Mouse (Mus musculus): ENCODE results near the gene Gm17545. TPM values are rescaled to one million over a fixed set of nuclear protein-coding genes. Genes with fewer than 3 reads are reported as not detected.

Gm17545 gene
- polyA plus RNA-seq, 1 experiment from 2014 or later = not detected

- H3K4me3 ChIP-seq (replicated peaks) = no peak overlapping the region
- H3K4me1 ChIP-seq = peaks cover 13% of the 10 kb centered on the region
- H3K36me3 ChIP-seq = no peaks in the 10 kb centered on the region
- WGBS = 59% methylated on average over 10 of the region's 10 CpGs
- no peak for ATAC-seq (replicated peaks; ENCODE audit: low FRiP score)
- no peaks in the 10 kb centered on the region for H3K27me3 ChIP-seq
- H3K27ac ChIP-seq = no peak overlapping the region
- H3K9me3 ChIP-seq (replicated peaks) = no peaks in the 10 kb centered on the region
- H3K4me2 ChIP-seq = no peak overlapping the region
- no peak overlapping the region for H3K9ac ChIP-seq
Measured at GRCm38 (mm10) chr9:22424196-22424595, 29.9 kb upstream of the Gm17545 start.

DNA sequence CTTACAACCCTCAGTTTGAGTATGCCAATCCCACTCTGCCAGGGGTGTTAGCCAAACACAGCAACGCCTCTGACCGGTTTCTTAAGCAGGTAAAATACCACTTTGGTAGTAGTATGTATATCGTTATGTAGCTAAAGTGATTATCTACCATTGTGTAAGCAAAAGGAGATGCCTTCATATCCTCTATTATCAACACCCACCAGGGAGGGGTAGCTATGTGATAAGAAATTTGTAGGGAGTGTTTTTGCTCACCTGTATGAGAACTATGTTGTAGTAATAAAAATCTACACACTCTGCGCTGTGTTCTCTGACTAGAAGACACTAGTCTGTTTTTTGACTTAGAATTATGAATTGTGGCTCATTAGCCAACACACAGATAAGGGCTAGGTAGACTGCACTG, 29.4 kb upstream of the Gm17545 start:
- Histone ChIP-seq H3K27me3 (no peaks in the 10 kb centered on the region), H3K36me3 (no peaks in the 10 kb centered on the region), H3K4me2 (no peak overlapping the region), H3K27ac (no peak overlapping the region), H3K4me1 (peaks cover 18% of the 10 kb centered on the region), H3K9ac (no peak overlapping the region), H3K9me3 (replicated peaks) (no peaks in the 10 kb centered on the region), H3K4me3 (replicated peaks) (no peak overlapping the region)
- ATAC-seq (replicated peaks; ENCODE audit: low FRiP score) = no peak
- 91% methylated on average over 4 of the region's 4 CpGs for WGBS

GRCm38 (mm10) chr9:22428028-22428665, 25.9 kb upstream of the Gm17545 start:
- Histone ChIP-seq H3K9ac (no peak overlapping the region), H3K27ac (no peak overlapping the region), H3K4me2 (no peak overlapping the region), H3K27me3 (no peaks in the 10 kb centered on the region), H3K9me3 (replicated peaks) (no peaks in the 10 kb centered on the region), H3K4me1 (peaks cover 30% of the 10 kb centered on the region), H3K36me3 (no peaks in the 10 kb centered on the region), H3K4me3 (replicated peaks) (no peak overlapping the region)
- 0 out of 2 replicates have a peak, but pooled peaks have one; percentile 20 for ATAC-seq (replicated peaks; ENCODE audit: low FRiP score)
- WGBS = 26% methylated on average over 4 of the region's 4 CpGs

GRCm38 (mm10) chr9:22428666-22429410, 25.3 kb upstream of the Gm17545 start:
- Histone ChIP-seq H3K9me3 (replicated peaks) (no peaks in the 10 kb centered on the region), H3K27ac (no peak overlapping the region), H3K36me3 (no peaks in the 10 kb centered on the region), H3K27me3 (no peaks in the 10 kb centered on the region), H3K4me3 (replicated peaks) (no peak overlapping the region), H3K4me2 (no peak overlapping the region), H3K4me1 (peaks cover 30% of the 10 kb centered on the region), H3K9ac (no peak overlapping the region)
- WGBS = 71% methylated on average over 14 of the region's 14 CpGs
- ATAC-seq (replicated peaks; ENCODE audit: low FRiP score) = no peak

DNA sequence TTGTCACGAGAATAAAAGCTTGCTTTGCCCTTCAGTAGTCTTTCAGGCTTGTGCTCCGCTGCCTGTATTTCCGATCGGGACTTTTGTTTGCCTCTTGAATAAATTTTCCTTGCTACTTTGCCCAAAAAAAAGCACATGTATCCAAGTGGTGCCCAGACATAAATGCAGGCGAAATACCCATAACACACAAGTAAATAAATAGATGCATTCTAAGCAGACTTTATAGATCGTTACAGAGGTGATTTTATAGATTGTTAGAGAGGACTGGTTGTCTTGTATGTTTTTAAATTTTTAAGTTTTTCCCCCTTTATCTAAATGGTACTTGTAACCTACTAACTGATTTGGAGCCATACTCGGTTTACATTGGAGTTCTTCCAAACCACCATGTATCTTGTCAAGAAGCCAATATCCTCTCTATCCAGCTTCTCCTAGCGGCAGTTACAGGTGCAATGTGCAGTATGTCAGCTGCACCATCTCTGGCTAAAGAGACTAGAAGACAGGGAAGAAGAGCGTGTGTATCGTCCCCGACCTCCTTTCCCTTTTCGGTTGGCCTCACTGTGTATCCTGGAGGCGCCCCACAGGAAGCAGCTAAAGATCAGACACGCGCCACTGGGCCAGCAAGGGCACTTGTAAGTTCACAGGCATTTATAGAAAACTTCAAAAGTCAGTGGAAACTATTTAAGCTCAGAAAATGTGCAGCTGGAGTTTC, 24.4 kb upstream of the Gm17545 start:
- H3K27me3 ChIP-seq = no peaks in the 10 kb centered on the region
- H3K27ac ChIP-seq = peak overlapping the region; percentile 45
- peak; percentile 77 for ATAC-seq (replicated peaks; ENCODE audit: low FRiP score)
- WGBS = 33% methylated on average over 15 of the region's 15 CpGs
- peaks cover 30% of the 10 kb centered on the region for H3K4me1 ChIP-seq
- H3K9me3 ChIP-seq (replicated peaks) = no peaks in the 10 kb centered on the region
- H3K36me3 ChIP-seq = no peaks in the 10 kb centered on the region
- H3K4me2 ChIP-seq = peak overlapping the region; percentile 50
- 0 out of 2 replicates have a peak overlapping the region, but pooled peaks have one; percentile 6 for H3K4me3 ChIP-seq (replicated peaks)
- H3K9ac ChIP-seq = no peak overlapping the region

DNA sequence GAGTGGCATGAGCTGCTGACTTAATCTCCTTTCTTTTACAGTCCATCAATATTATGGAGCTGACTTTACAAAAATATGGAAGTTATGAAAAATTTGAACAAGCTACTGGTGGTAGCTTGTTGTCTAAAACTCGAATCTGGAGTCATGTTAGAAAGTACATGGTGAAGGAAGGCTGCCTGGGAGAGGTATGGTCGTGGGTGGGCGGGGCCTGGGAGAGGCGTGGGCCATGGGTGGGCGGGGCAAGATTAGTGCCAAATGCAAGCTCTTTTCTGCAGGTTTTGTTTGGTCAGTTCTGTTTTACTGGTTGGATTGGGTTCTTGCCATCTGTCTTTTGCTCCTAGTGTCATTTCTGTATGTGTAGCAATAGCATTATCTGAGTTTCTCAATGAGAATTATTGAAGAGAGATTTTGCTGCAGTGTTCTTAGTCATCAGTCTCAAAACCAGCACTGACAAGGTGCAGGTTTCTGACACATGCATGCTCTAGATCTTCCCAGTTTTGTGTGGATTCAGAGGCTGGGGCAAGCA, 23.7 kb upstream of the Gm17545 start:
- H3K4me1 ChIP-seq = peaks cover 30% of the 10 kb centered on the region
- H3K4me2 ChIP-seq = peak overlapping the region; percentile 50
- no peaks in the 10 kb centered on the region for H3K27me3 ChIP-seq
- no peak overlapping the region for H3K4me3 ChIP-seq (replicated peaks)
- WGBS = 31% methylated on average over 5 of the region's 5 CpGs
- H3K27ac ChIP-seq = peak overlapping the region; percentile 45
- H3K9ac ChIP-seq = no peak overlapping the region
- H3K36me3 ChIP-seq = no peaks in the 10 kb centered on the region
- ATAC-seq (replicated peaks; ENCODE audit: low FRiP score) = no peak
- H3K9me3 ChIP-seq (replicated peaks) = no peaks in the 10 kb centered on the region

DNA sequence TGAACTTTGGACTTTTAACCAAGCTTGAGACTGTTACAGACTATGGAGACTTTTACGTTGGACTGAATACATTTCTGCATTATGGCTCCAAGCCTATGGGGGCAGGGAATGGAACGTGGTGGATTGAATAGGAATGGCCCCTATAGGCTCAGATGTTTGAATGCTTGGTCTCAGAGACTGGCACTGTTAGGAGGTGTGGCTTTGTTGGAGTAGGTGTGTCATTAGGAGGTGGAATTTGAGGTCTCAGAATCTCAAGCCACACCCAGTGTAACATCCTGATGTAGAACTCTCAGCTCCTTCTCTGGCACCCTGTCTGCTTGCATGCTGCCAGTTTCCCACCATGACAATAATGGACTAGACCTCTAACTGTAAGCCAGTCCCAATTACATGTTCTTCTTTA, 20.9 kb upstream of the Gm17545 start:
- Histone ChIP-seq H3K9ac (no peak overlapping the region), H3K4me3 (replicated peaks) (no peak overlapping the region), H3K9me3 (replicated peaks) (no peaks in the 10 kb centered on the region), H3K4me1 (peaks cover 25% of the 10 kb centered on the region), H3K27ac (no peak overlapping the region), H3K4me2 (no peak overlapping the region), H3K27me3 (no peaks in the 10 kb centered on the region), H3K36me3 (no peaks in the 10 kb centered on the region)
- 79% methylated on average over 2 of the region's 2 CpGs for WGBS
- no peak for ATAC-seq (replicated peaks; ENCODE audit: low FRiP score)

DNA sequence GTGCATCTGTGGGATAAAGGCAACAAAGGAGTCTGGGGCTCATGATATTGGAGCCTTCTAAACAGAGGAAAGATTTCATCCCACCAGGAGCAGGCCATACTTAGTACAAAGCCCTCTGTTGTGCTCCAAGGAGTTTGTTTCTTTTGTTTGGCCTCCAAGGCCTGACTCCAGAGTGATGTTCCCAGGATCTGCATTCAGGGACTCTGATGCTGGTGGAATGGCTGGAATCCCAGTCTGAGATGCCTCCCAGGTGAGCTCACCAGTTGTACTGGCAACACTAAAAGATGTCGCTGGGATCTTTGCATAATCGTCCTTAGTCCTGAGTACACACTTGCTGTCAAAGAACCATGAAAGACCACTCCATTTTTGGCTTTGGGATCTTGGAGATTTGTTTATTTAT, 20.0 kb upstream of the Gm17545 start:
- Histone ChIP-seq H3K9ac (no peak overlapping the region), H3K4me3 (replicated peaks) (no peak overlapping the region), H3K4me1 (peaks cover 17% of the 10 kb centered on the region), H3K9me3 (replicated peaks) (no peaks in the 10 kb centered on the region), H3K27ac (no peak overlapping the region), H3K27me3 (no peaks in the 10 kb centered on the region), H3K36me3 (no peaks in the 10 kb centered on the region), H3K4me2 (no peak overlapping the region)
- 93% methylated on average over 2 of the region's 2 CpGs for WGBS
- ATAC-seq (replicated peaks; ENCODE audit: low FRiP score) = no peak

DNA sequence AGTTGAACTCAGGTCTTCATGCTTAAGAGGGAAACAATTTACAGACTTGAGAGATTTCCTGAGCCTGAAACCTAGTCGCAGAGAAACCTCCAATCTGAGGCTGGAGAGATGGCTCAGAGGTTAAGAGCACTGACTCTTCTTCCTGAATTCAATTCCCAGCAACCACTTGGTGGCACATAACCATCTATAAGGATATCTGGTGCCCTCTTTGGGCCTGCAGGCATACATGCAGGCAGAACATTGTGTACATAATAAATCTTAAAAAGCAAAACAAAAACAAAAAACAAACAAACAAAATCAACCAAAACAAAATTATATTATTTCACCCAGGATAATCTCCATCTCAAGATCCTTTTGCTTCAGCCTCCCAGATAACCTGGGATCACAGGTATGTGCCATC, 15.3 kb upstream of the Gm17545 start:
- Histone ChIP-seq H3K9me3 (replicated peaks) (no peaks in the 10 kb centered on the region), H3K4me2 (no peak overlapping the region), H3K4me1 (no peaks in the 10 kb centered on the region), H3K4me3 (replicated peaks) (no peak overlapping the region), H3K27me3 (no peaks in the 10 kb centered on the region), H3K27ac (no peak overlapping the region), H3K36me3 (no peaks in the 10 kb centered on the region), H3K9ac (no peak overlapping the region)
- ATAC-seq (replicated peaks; ENCODE audit: low FRiP score) = no peak
- WGBS = 73% methylated on average over 1 of the region's 1 CpGs

DNA sequence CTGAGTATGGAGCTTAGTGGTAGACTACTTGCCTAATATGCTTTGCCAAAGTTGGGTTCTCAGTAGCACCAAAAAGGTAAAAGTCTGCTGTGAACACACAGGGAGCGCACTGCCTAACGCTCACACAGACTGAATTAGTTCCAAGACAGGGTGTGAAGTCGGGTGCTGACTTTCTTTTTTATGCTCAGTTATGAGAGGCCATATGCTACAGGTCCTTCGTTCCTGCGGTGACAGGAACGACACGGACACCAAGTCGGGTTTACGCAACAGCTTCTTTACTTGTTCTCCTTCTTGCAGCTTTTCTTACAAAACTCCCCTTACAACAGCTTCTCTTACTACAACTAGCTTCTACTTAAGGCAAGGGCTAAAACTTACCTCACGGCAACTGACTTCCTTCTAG, 10.9 kb upstream of the Gm17545 start:
- Histone ChIP-seq H3K4me1 (no peaks in the 10 kb centered on the region), H3K27me3 (no peaks in the 10 kb centered on the region), H3K36me3 (peaks cover 29% of the 10 kb centered on the region), H3K9me3 (replicated peaks) (no peaks in the 10 kb centered on the region), H3K27ac (no peak overlapping the region), H3K4me2 (no peak overlapping the region), H3K4me3 (replicated peaks) (no peak overlapping the region), H3K9ac (no peak overlapping the region)
- no peak for ATAC-seq (replicated peaks; ENCODE audit: low FRiP score)
- WGBS = 85% methylated on average over 10 of the region's 10 CpGs

GRCm38 (mm10) chr9:22445123-22445522, 9.0 kb upstream of the Gm17545 start:
- 72% methylated on average over 1 of the region's 1 CpGs for WGBS
- H3K27me3 ChIP-seq = no peaks in the 10 kb centered on the region
- no peaks in the 10 kb centered on the region for H3K4me1 ChIP-seq
- H3K9ac ChIP-seq = no peak overlapping the region
- no peak for ATAC-seq (replicated peaks; ENCODE audit: low FRiP score)
- no peak overlapping the region for H3K27ac ChIP-seq
- peaks cover 49% of the 10 kb centered on the region for H3K36me3 ChIP-seq
- no peak overlapping the region for H3K4me3 ChIP-seq (replicated peaks)
- H3K9me3 ChIP-seq (replicated peaks) = no peaks in the 10 kb centered on the region
- no peak overlapping the region for H3K4me2 ChIP-seq

DNA sequence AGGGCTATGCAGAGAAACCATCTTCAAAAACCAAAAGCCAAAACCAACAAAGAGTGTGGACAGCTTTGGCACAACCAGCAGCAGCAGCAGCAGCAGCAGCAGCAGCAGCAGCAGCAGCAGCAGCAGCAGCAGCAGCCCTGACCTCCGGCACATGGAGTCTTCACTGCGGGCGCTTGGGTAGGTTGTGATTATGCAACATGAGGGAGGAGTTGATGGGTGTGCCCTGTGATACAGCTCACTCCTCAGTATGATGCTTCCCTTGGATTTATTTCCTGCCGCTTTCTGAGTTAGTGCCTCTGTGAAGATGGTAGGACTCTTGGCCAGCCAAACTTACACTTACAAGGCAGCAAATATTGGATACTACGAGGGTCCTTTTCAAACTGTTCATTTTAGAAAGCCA, 6.9 kb upstream of the Gm17545 start:
- H3K9me3 ChIP-seq (replicated peaks) = no peaks in the 10 kb centered on the region
- 92% methylated on average over 5 of the region's 5 CpGs for WGBS
- no peak overlapping the region for H3K27ac ChIP-seq
- no peak for ATAC-seq (replicated peaks; ENCODE audit: low FRiP score)
- peaks cover 70% of the 10 kb centered on the region for H3K36me3 ChIP-seq
- H3K9ac ChIP-seq = no peak overlapping the region
- H3K27me3 ChIP-seq = no peaks in the 10 kb centered on the region
- no peaks in the 10 kb centered on the region for H3K4me1 ChIP-seq
- no peak overlapping the region for H3K4me2 ChIP-seq
- H3K4me3 ChIP-seq (replicated peaks) = no peak overlapping the region

Data from kidney, embryonic 15.5 days (tissue).